Mouse (Mus musculus) lung, adult 2 months (tissue): ENCODE data around the gene Mff. TPM values are rescaled to one million over a fixed set of nuclear protein-coding genes. Genes with fewer than 3 reads are reported as not detected.

Experiments used
- DNase-seq: peaks from one replicate; pipeline ENCODE4 v3.0.0; 2022
- H3K4me1 ChIP-seq: fragments of 200-500 bp; 2 replicates; pipeline ENCODE4 v1.6.1; 2011; ENCODE audit warnings: low read length; ENCODE audit not compliant: control insufficient read depth, insufficient read depth
- H3K4me3 ChIP-seq: fragments of 200-500 bp; replicated peaks from 2 replicates; pipeline ENCODE3; 2011; ENCODE audit warnings: low read depth, mild to moderate bottlenecking, control low read depth, low read length; ENCODE audit errors: extremely low read depth
- CTCF ChIP-seq: fragments of 200-500 bp; IDR thresholded peaks from 2 replicates; pipeline ENCODE4 v1.5.1; 2011; ENCODE audit warnings: mild to moderate bottlenecking, low read length, control low read depth; ENCODE audit not compliant: insufficient read depth
- POLR2A ChIP-seq: fragments of 200-500 bp; IDR thresholded peaks from 2 replicates; pipeline ENCODE4 v1.6.1; 2011; ENCODE audit warnings: low read depth, mild to moderate bottlenecking, control low read depth, low read length, borderline replicate concordance; ENCODE audit errors: extremely low read depth
- WGBS: fragments of 180-500 bp; shearing (Covaris S2); methylation state at CpG from one replicate; pipeline ENCODE4 v1.1.7; 2018; 5-methylcytosine and 5-hydroxymethylcytosine counted together
- polyA plus RNA-seq: library from polyadenylated mRNA; depleted of rRNA; stranded (reverse); fragments of >200 nt; gene quantifications from 2 replicates; pipeline ENCODE4 v1.2.3, GENCODE M21; 2012

Gene Mff
- polyA plus RNA-seq, 1 experiment, result 44.8 TPM

GRCm38 (mm10) chr1:82766641-82767040, 42.0 kb downstream of the Mff start:
- 50% methylated on average over 4 of the region's 4 CpGs for WGBS
- Histone ChIP-seq H3K4me3 (no peak overlapping the region), H3K4me1 (no peaks in the 10 kb centered on the region; the same call in 1 of the 2 replicates)
- TF ChIP-seq CTCF (no peak), POLR2A (no peak)
- DNase-seq, result no peak

GRCm38 (mm10) chr1:82768269-82768668, 43.6 kb downstream of the Mff start, which contains the start of gene Tm4sf20:
Gene Tm4sf20 (minus strand): TSS chr1:82768461.
- 44% methylated on average over 5 of the region's 5 CpGs for WGBS
- no peak for TF ChIP-seq POLR2A
- no peak for TF ChIP-seq CTCF
- no peak within 1 kb of the TSS for H3K4me3 ChIP-seq
- no peak for DNase-seq
- H3K4me1 ChIP-seq, result no peaks in the 10 kb centered on the region; the same call in 1 of the 2 replicates

DNA sequence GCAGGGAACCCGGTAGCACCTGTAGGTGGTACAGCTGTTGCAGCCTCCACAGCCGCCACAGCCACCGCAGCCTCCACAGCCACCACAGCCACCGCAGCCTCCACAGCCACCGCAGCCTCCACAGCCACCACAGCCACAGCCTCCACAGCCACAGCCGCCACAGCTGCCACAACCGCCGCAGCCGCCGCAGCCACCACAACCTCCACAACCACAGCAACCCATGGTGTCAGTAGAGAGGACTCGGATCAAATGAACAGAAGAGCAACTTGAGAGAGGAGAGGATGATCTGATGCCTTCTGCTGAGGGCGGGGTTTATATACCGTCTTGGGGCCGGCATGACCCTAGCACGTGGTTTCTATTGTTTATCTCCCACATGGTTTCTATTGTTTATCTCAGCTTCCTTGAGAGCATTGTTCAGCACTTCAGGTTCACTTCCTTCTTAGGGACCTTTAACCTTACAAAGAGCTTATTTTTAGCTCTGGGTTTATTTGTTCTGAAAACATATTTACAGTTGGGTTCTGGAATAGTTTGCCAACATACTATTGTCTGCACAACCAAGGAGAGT, 46.4 kb downstream of the Mff start, which contains the start of gene Gm47791:
Gene Gm47791 (minus strand): TSS at position 222 of the 565 bp plus-strand sequence.
- TF ChIP-seq CTCF (no peak), POLR2A (no peak)
- 76% methylated on average over 15 of the region's 15 CpGs for WGBS
- DNase-seq, result no peak
- no peaks in the 10 kb centered on the region; the same call in 1 of the 2 replicates for H3K4me1 ChIP-seq
- H3K4me3 ChIP-seq, result no peak within 1 kb of the TSS

- TF ChIP-seq POLR2A, result no peak
- TF ChIP-seq CTCF, result no peak
- 85% methylated on average over 4 of the region's 4 CpGs for WGBS
Observed at GRCm38 (mm10) chr1:82772428-82772827, 47.7 kb downstream of the Mff start.

DNA sequence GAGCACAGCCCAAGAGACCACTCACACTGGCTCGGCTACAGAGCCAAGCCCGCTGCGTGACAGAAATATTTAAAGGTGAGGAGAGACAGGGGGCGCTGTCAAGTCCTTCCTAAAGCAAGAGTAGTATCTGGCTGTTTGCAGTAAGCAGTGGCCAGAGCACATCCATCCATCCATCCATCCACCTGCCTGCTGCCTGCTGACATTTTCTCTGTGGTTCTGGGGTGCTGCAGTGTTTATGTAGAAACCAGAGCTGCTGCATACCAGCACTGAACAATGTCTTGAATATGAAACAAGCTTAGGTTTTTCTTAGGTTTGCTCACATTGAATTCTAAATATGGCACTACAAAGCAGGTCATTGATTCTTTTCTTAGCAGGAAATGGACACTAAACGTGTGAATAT, 48.5 kb downstream of the Mff start:
- WGBS, result 70% methylated on average over 5 of the region's 5 CpGs
- DNase-seq, result no peak
- TF ChIP-seq POLR2A (no peak), CTCF (no peak)
- no peak overlapping the region for H3K4me3 ChIP-seq
- H3K4me1 ChIP-seq, result no peaks in the 10 kb centered on the region; the same call in 1 of the 2 replicates

More at GRCm38 (mm10) chr1:82772428-82772827, 47.7 kb downstream of the Mff start:
- Histone ChIP-seq H3K4me3 (no peak overlapping the region), H3K4me1 (no peaks in the 10 kb centered on the region; the same call in 1 of the 2 replicates)
- no peak for DNase-seq

GRCm38 (mm10) chr1:82775293-82775692, 50.6 kb downstream of the Mff start:
- Histone ChIP-seq H3K4me3 (no peak overlapping the region), H3K4me1 (no peaks in the 10 kb centered on the region; the same call in 1 of the 2 replicates)
- no peak for DNase-seq
- TF ChIP-seq CTCF (no peak), POLR2A (no peak)
- WGBS, result 96% methylated on average over 4 of the region's 4 CpGs

DNA sequence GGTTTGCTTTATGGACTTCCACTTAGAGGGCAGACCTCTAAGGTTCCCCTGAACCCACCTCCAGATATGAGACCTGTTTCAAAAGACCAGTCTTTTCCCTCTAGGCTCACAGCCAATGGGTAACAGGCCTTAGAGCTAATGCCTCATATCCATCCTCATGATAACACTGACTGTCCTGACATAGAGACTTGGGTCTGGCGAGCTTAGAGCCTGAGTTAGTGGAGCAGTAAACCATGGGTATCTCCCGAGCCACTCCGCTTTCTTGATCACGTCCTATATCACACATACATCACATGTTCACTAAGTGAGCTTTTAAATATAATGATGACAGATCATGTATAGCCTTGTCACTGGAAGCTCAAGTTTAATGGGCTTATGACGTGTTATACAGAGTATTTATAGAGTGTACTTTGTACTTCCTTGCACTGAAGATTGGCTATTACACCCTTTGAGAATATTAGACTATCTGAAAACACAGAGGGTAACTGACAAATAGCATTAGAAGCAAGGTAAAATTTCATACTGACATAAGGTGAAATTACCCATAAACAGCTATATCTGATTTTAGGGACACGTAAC, 54.8 kb downstream of the Mff start:
- TF ChIP-seq POLR2A (no peak), CTCF (no peak)
- no peak for DNase-seq
- 84% methylated on average over 6 of the region's 6 CpGs for WGBS
- Histone ChIP-seq H3K4me3 (no peak overlapping the region), H3K4me1 (no peaks in the 10 kb centered on the region; the same call in 1 of the 2 replicates)

GRCm38 (mm10) chr1:82783559-82783958, 58.9 kb downstream of the Mff start:
- no peak for TF ChIP-seq POLR2A
- no peak for TF ChIP-seq CTCF
- DNase-seq, result peak; percentile 19
- Histone ChIP-seq H3K4me3 (no peak overlapping the region), H3K4me1 (peaks cover 7% of the 10 kb centered on the region)
- WGBS, result 62% methylated on average over 3 of the region's 3 CpGs

DNA sequence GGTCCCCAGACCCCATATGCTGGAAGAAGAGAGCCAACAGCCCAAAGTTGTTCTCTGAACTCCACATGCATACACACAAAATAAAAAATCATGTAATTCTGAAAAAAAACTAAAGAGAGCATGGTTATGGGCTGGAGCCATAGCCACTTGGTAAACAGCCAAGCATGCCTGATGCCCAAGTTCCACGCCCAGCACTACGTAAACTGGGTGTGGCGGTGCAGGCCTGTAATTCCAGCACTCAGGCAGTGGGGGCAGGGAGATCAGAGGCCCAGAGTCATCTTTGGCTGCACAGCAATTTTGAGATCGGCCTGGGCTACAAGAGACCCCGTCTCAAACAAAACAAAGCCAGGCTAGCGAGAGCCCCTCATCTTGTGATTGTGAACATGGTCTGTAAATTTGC, 60.9 kb downstream of the Mff start:
- peak; percentile 62 for DNase-seq
- H3K4me1 ChIP-seq, result peaks cover 7% of the 10 kb centered on the region
- TF ChIP-seq CTCF, result no peak
- TF ChIP-seq POLR2A, result no peak

GRCm38 (mm10) chr1:82787414-82787813, 62.7 kb downstream of the Mff start:
- peaks cover 7% of the 10 kb centered on the region for H3K4me1 ChIP-seq
- H3K4me3 ChIP-seq, result no peak overlapping the region
- 3% methylated on average over 2 of the region's 2 CpGs for WGBS
- DNase-seq, result peak; percentile 62
- TF ChIP-seq CTCF (peak; percentile 72), POLR2A (no peak)

More for the DNA sequence above, 60.9 kb downstream of the Mff start:
- H3K4me3 ChIP-seq, result no peak overlapping the region
- 44% methylated on average over 6 of the region's 6 CpGs for WGBS

- Histone ChIP-seq H3K4me3 (no peak overlapping the region), H3K4me1 (peaks cover 7% of the 10 kb centered on the region)
- no peak for DNase-seq
- WGBS, result 62% methylated on average over 7 of the region's 7 CpGs
- no peak for TF ChIP-seq CTCF
- no peak for TF ChIP-seq POLR2A
Observed at GRCm38 (mm10) chr1:82788070-82788469, 63.4 kb downstream of the Mff start.
